Mouse (Mus musculus): Measurements from ENCODE around the gene Adam19.

- no peak for TF ChIP-seq ELF1 (IDR thresholded peaks at IDR 0.05; ENCODE audit: low read depth, low read length)
- no peak for TF ChIP-seq MXI1 (IDR thresholded peaks at IDR 0.05; ENCODE audit: low read depth, low read length)
- TF ChIP-seq POLR2A (IDR thresholded peaks at IDR 0.05; ENCODE audit: low read depth, low read length) = no peak
- TF ChIP-seq EP300 (IDR thresholded peaks at IDR 0.05; ENCODE audit: low read length) = no peak
- no peak for TF ChIP-seq CTCF (conservative IDR thresholded peaks at IDR 0.05 in 1 of 2, IDR thresholded peaks at IDR 0.05 in 1 of 2; ENCODE audit: low read depth in 2 of 2, low read length in 2 of 2)
- TF ChIP-seq MYC (IDR thresholded peaks at IDR 0.05; ENCODE audit: low read depth, low read length) = no peak
- no peak for TF ChIP-seq RCOR1 (conservative IDR thresholded peaks at IDR 0.05; ENCODE audit: low read depth, low read length)
- no peak for TF ChIP-seq SMC3 (IDR thresholded peaks at IDR 0.05; ENCODE audit: low read depth, low read length)
- no peak for TF ChIP-seq NELFE (IDR thresholded peaks at IDR 0.05; ENCODE audit: low read depth, low read length)
- no peak for TF ChIP-seq USF1 (IDR thresholded peaks at IDR 0.05; ENCODE audit: low read depth, low read length)
- no peak for TF ChIP-seq POLR2AphosphoS2 (IDR thresholded peaks at IDR 0.05; ENCODE audit: low read depth, low read length)
- TF ChIP-seq ZNF384 (IDR thresholded peaks at IDR 0.05; ENCODE audit: low read depth, low read length) = no peak
Observed at GRCm38 (mm10) chr11:46054311-46054710, 1.5 kb upstream of the Adam19 start.
